Mouse (Mus musculus) MEL (cell line): ENCODE data around the gene Ift88. TPM values are rescaled to one million over a fixed set of nuclear protein-coding genes. Genes with fewer than 3 reads are reported as not detected.

Source experiments
- DNase-seq: peaks from one replicate; pipeline ENCODE4 v3.0.0; 2011; ENCODE audit warnings: low read depth, low spot score
- H3K27ac ChIP-seq: 2 replicates; pipeline ENCODE4 v1.5.1; 2012; ENCODE audit warnings: low read depth, mild to moderate bottlenecking, control low read depth, low read length, moderate library complexity; ENCODE audit not compliant: control insufficient read depth
- H3K27me3 ChIP-seq, 2 experiments: fragments of 150-350 bp in 1 of 2; sonication (generic) in 1 of 2; 2 replicates each; pipeline ENCODE4 v1.6.1; 2012; ENCODE audit warnings: low read length in 2 of 2, mild to moderate bottlenecking in 2 of 2, improper control_type of control experiment in 1 of 2, moderate library complexity in 1 of 2; ENCODE audit not compliant: insufficient read depth in 2 of 2, control insufficient read depth in 1 of 2
- H3K36me3 ChIP-seq, 2 experiments: 2 replicates each; pipeline ENCODE4 v1.6.1; 2012 to 2014; ENCODE audit warnings: low read length in 2 of 2, improper control_type of control experiment in 1 of 2, inconsistent platforms in 1 of 2, mild to moderate bottlenecking in 1 of 2; ENCODE audit not compliant: insufficient read depth in 2 of 2, control insufficient read depth in 1 of 2
- H3K4me1 ChIP-seq, 2 experiments: fragments of 150-350 bp in 1 of 2; sonication (generic) in 1 of 2; 2 replicates each; pipeline ENCODE4 v1.6.1; 2012; ENCODE audit warnings: low read length in 2 of 2, improper control_type of control experiment in 1 of 2, mild to moderate bottlenecking in 1 of 2; ENCODE audit not compliant: insufficient read depth in 2 of 2, control insufficient read depth in 1 of 2
- H3K4me3 ChIP-seq, 2 experiments: fragments of 150-350 bp in 1 of 2; sonication (generic) in 1 of 2; 2 replicates each; pipeline ENCODE4 v1.5.1; 2012; ENCODE audit warnings: low read depth in 2 of 2, low read length in 2 of 2, mild to moderate bottlenecking in 2 of 2, moderate library complexity in 2 of 2, control low read depth in 1 of 2, improper control_type of control experiment in 1 of 2; ENCODE audit not compliant: control insufficient read depth in 1 of 2, insufficient read depth in 1 of 2
- H3K79me2 ChIP-seq: 2 replicates; pipeline ENCODE4 v1.6.1; 2012; ENCODE audit warnings: mild to moderate bottlenecking, low read length, moderate library complexity; ENCODE audit not compliant: control insufficient read depth, poor library complexity, insufficient read depth
- H3K9ac ChIP-seq: 2 replicates; pipeline ENCODE4 v1.6.1; 2012; ENCODE audit warnings: low read depth, mild to moderate bottlenecking, control low read depth, low read length, moderate library complexity; ENCODE audit not compliant: control insufficient read depth, poor library complexity, severe bottlenecking
- H3K9me3 ChIP-seq: fragments of 150-350 bp; sonication (generic); replicated peaks from 2 replicates; pipeline ENCODE4 v1.6.1; 2012; ENCODE audit warnings: mild to moderate bottlenecking, low read length, improper control_type of control experiment, moderate library complexity; ENCODE audit not compliant: insufficient read depth
- BHLHE40 ChIP-seq: IDR thresholded peaks from 2 replicates; pipeline ENCODE4 v1.6.1; 2012; ENCODE audit warnings: low read depth, mild to moderate bottlenecking, inconsistent platforms, low read length, improper control_type of control experiment, borderline replicate concordance
- CHD1 ChIP-seq: IDR thresholded peaks from 2 replicates; pipeline ENCODE4 v1.6.1; 2012; ENCODE audit warnings: low read depth, mild to moderate bottlenecking, inconsistent platforms, low read length, improper control_type of control experiment
- CTCF ChIP-seq, 3 experiments: IDR thresholded peaks in 2 of 3; conservative IDR thresholded peaks in 1 of 3; 2 replicates each; pipeline ENCODE4 v1.5.1; 2011 to 2012; ENCODE audit warnings: low read length in 3 of 3, low read depth in 2 of 3, mild to moderate bottlenecking in 2 of 3, improper control_type of control experiment in 1 of 3, inconsistent platforms in 1 of 3, mixed read lengths in 1 of 3, moderate library complexity in 1 of 3; ENCODE audit not compliant: control insufficient read depth in 1 of 3, insufficient read depth in 1 of 3, poor library complexity in 1 of 3, severe bottlenecking in 1 of 3
- ELF1 ChIP-seq: IDR thresholded peaks from 2 replicates; pipeline ENCODE4 v1.6.1; 2014; ENCODE audit warnings: low read depth, mild to moderate bottlenecking, inconsistent platforms, low read length, improper control_type of control experiment, moderate library complexity
- EP300 ChIP-seq, 2 experiments: IDR thresholded peaks; 2 replicates each; pipeline ENCODE4 v1.6.1; 2011; ENCODE audit warnings: improper control_type of control experiment in 2 of 2, low read length in 2 of 2, low read depth in 1 of 2, mild to moderate bottlenecking in 1 of 2
- MAFK ChIP-seq: IDR thresholded peaks from 2 replicates; pipeline ENCODE4 v1.6.1; 2011; ENCODE audit warnings: low read depth, mild to moderate bottlenecking, low read length, improper control_type of control experiment, borderline replicate concordance
- MAZ ChIP-seq: IDR thresholded peaks from 2 replicates; pipeline ENCODE4 v1.6.1; 2012; ENCODE audit warnings: low read depth, mild to moderate bottlenecking, inconsistent platforms, low read length, improper control_type of control experiment
- NELFE ChIP-seq: IDR thresholded peaks from 2 replicates; pipeline ENCODE4 v1.6.1; 2011; ENCODE audit warnings: low read depth, low read length, improper control_type of control experiment
- POLR2A ChIP-seq, 2 experiments: IDR thresholded peaks; 2 replicates each; pipeline ENCODE4 v1.6.1; 2011 to 2012; ENCODE audit warnings: low read length in 2 of 2, mild to moderate bottlenecking in 2 of 2, control low read depth in 1 of 2, improper control_type of control experiment in 1 of 2, low read depth in 1 of 2, moderate library complexity in 1 of 2; ENCODE audit not compliant: control insufficient read depth in 1 of 2, insufficient read depth in 1 of 2, poor library complexity in 1 of 2
- POLR2AphosphoS2 ChIP-seq: IDR thresholded peaks from 2 replicates; pipeline ENCODE4 v1.6.1; 2011; ENCODE audit warnings: low read length, improper control_type of control experiment
- RAD21 ChIP-seq: IDR thresholded peaks from 2 replicates; pipeline ENCODE4 v1.6.1; 2011; ENCODE audit warnings: mild to moderate bottlenecking, low read depth, low read length, improper control_type of control experiment
- RCOR1 ChIP-seq: IDR thresholded peaks from 2 replicates; pipeline ENCODE4 v1.6.1; 2012; ENCODE audit warnings: low read depth, mild to moderate bottlenecking, inconsistent platforms, low read length, improper control_type of control experiment
- SIN3A ChIP-seq: IDR thresholded peaks from 2 replicates; pipeline ENCODE4 v1.6.1; 2012; ENCODE audit warnings: low read length, improper control_type of control experiment, inconsistent platforms
- SMC3 ChIP-seq: IDR thresholded peaks from 2 replicates; pipeline ENCODE4 v1.6.1; 2011; ENCODE audit warnings: low read depth, low read length, improper control_type of control experiment
- TBP ChIP-seq: IDR thresholded peaks from 2 replicates; pipeline ENCODE4 v1.8.0; 2011; ENCODE audit warnings: low read depth, low read length, improper control_type of control experiment
- ZC3H11A ChIP-seq: IDR thresholded peaks from 2 replicates; pipeline ENCODE4 v1.6.1; 2012; ENCODE audit warnings: low read depth, mild to moderate bottlenecking, inconsistent platforms, low read length, improper control_type of control experiment
- ZKSCAN1 ChIP-seq: IDR thresholded peaks from 2 replicates; pipeline ENCODE4 v1.6.1; 2012; ENCODE audit warnings: low read depth, mild to moderate bottlenecking, inconsistent platforms, low read length, improper control_type of control experiment, moderate library complexity
- ZNF384 ChIP-seq: IDR thresholded peaks from 2 replicates; pipeline ENCODE4 v1.6.1; 2012; ENCODE audit warnings: low read depth, mild to moderate bottlenecking, inconsistent platforms, low read length, improper control_type of control experiment
- polyA plus RNA-seq, 2 experiments: library from polyadenylated mRNA; stranded (reverse) in 1 of 2; unstranded in 1 of 2; fragments of >175 nt in 1 of 2; fragments of >200 nt in 1 of 2; gene quantifications; 2 replicates each; pipeline versions ENCODE4 v1.2.1 to v1.2.4; 2012; ENCODE audit warnings: low replicate concordance in 2 of 2, low read depth in 1 of 2; ENCODE audit not compliant: insufficient read length in 2 of 2, insufficient read depth in 1 of 2, missing spikeins in 1 of 2
- total RNA-seq: library from RNA; depleted of rRNA; stranded (reverse); fragments of 300-350 nt; gene quantifications from 2 replicates; pipeline ENCODE4 v1.2.3, GENCODE M21; 2012

Ift88 gene
- total and polyA plus RNA-seq, 3 experiments = 2.4 to 5.1 TPM; not detected in 1

- no peak overlapping the region for H3K27ac ChIP-seq
- DNase-seq = no peak
- H3K79me2 ChIP-seq = no peaks in the 10 kb centered on the region
- H3K9ac ChIP-seq = no peak overlapping the region
- H3K36me3 ChIP-seq = no peaks in the 10 kb centered on the region
- H3K4me3 ChIP-seq = no peak overlapping the region
- peaks cover 0 to 3% of the 10 kb centered on the region in 2 experiments; a peak in 1 of 4 replicates for H3K4me1 ChIP-seq
- TF ChIP-seq ZNF384 (0 out of 2 replicates have a peak, but pooled peaks have one; percentile 7), CHD1 (no peak)
- TF ChIP-seq, all 39 proteins: peak for 1
- H3K27me3 ChIP-seq = no peaks in the 10 kb centered on the region
- no peaks in the 10 kb centered on the region for H3K9me3 ChIP-seq
Measured at GRCm38 (mm10) chr14:57408100-57408499, 15.8 kb upstream of the Ift88 start.

GRCm38 (mm10) chr14:57409106-57409505 lies 14.8 kb upstream of the Ift88 start:
- H3K9me3 ChIP-seq = no peaks in the 10 kb centered on the region
- H3K27me3 ChIP-seq = no peaks in the 10 kb centered on the region
- H3K27ac ChIP-seq = no peak overlapping the region
- H3K4me3 ChIP-seq = no peak overlapping the region
- no peaks in the 10 kb centered on the region for H3K4me1 ChIP-seq
- no peak overlapping the region for H3K9ac ChIP-seq
- TF ChIP-seq POLR2A (IDR thresholded peaks at IDR 0.05; ENCODE audit: control insufficient read depth in 1 of 2, insufficient read depth in 1 of 2, low read depth in 1 of 2, low read length in 2 of 2, poor library complexity in 1 of 2) (no peak), TBP (no peak), BHLHE40 (no peak), CTCF (IDR thresholded peaks at IDR 0.05 in 2 of 3, conservative IDR thresholded peaks at IDR 0.05 in 1 of 3; ENCODE audit: control insufficient read depth in 1 of 3, insufficient read depth in 1 of 3, low read depth in 2 of 3, low read length in 3 of 3, poor library complexity in 1 of 3, severe bottlenecking in 1 of 3) (peak in 1 of 3 experiments; percentile 61; a peak in 2 of 6 replicates), MAZ (no peak), RAD21 (peak; percentile 72), NELFE (no peak), EP300 (IDR thresholded peaks at IDR 0.05; ENCODE audit: low read depth in 1 of 2, low read length in 2 of 2) (no peak), ZNF384 (peak; percentile 47; the same call in 1 of the 2 replicates), SIN3A (no peak), SMC3 (peak; percentile 64), ELF1 (no peak), RCOR1 (no peak), MAFK (no peak), ZC3H11A (peak; percentile 48), POLR2AphosphoS2 (no peak), ZKSCAN1 (no peak)
- DNase-seq = peak; percentile 41
- no peaks in the 10 kb centered on the region for H3K36me3 ChIP-seq
- H3K79me2 ChIP-seq = no peaks in the 10 kb centered on the region
